Mouse (Mus musculus): Measurements from ENCODE around the gene Zdhhc22. TPM values are rescaled to one million over a fixed set of nuclear protein-coding genes. Genes with fewer than 3 reads are reported as not detected.

Zdhhc22 gene
- total RNA-seq, 2 experiments from 2014 or later = 1.1 to 1.7 TPM

DNA sequence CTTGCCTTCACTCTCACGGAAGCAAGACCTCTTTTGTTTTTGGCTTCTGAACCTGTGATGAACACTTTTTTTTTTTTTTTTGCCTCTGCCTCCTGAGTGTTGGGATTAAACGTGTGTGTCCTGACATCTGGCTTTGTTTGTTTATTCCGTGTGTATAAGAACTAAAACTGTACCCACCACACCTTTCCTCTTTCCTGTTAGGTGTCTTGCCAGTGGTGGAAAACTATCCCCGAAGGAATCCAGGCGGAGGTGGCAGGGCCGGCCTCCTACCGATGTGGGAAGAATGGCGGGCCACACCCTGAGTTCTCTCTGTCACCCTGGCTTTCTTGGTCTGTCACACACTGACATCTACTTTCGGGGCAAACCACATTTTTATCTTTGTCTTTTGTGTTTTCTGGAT is 51.7 kb downstream of the Zdhhc22 start:
- no peak for DNase-seq (ENCODE audit: low spot score in 2 of 2)

- DNase-seq (ENCODE audit: low spot score in 2 of 2) = no peak
Measured at GRCm38 (mm10) chr12:86936587-86937343, 53.5 kb downstream of the Zdhhc22 start.

- DNase-seq (ENCODE audit: low spot score in 2 of 2) = no peak
Measured at GRCm38 (mm10) chr12:86935692-86936282, 54.4 kb downstream of the Zdhhc22 start.

DNA sequence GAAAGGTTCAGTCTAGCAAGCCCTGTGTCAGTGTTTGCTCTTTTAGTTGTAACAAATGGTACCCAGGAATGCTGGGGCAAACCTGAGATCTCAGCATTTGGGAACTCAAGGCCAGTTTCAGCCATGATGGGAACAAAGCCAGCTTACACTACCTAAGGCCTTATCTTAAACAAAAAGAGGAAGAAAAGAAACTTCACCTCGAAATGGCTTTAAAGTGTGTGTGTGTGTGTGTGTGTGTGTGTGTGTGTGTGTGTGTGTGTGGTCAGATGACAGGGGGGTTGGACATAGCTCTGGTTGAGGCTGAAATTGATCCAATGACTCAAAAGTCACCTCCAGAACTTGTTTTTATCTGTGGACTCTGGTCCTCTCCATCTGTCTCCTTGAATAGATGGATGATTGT is 55.5 kb downstream of the Zdhhc22 start:
- no peak for DNase-seq (ENCODE audit: low spot score in 2 of 2)

GRCm38 (mm10) chr12:86932575-86932952 is 57.7 kb downstream of the Zdhhc22 start:
- DNase-seq (ENCODE audit: low spot score in 2 of 2) = no peak

DNA sequence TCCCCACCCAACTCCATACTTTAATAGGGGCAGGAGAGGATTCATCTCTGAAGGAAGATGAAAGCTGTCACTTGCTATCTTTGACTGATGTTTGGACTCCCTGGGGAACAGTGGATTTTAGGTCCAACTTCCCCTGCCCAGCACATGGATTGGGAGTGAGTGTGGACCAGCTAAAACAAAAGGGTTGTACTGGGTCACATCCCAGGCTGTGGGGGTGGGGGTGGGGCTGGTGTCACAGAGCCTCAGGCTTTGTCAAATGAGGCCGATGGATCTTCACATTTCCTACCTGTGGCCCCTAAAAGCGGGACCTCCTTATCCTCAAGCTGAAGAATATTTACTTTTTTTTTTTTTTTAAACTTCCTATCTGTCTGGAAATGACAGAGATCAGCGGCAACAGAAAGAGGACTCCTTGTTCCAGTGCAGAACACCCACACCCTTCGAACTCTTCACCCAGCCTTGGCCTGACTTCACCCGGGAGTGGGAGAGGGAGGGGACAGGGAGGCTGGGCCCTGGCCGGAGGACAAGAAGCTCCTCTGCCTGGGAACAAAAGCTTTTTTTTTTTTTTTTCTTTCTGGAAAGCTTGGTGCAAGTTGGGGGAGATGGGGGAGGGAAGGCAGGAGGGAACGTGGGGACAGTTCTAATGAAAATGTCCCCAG is 58.2 kb downstream of the Zdhhc22 start:
- DNase-seq (ENCODE audit: low spot score in 2 of 2) = peak in 1 of 2 experiments; percentile 53

DNA sequence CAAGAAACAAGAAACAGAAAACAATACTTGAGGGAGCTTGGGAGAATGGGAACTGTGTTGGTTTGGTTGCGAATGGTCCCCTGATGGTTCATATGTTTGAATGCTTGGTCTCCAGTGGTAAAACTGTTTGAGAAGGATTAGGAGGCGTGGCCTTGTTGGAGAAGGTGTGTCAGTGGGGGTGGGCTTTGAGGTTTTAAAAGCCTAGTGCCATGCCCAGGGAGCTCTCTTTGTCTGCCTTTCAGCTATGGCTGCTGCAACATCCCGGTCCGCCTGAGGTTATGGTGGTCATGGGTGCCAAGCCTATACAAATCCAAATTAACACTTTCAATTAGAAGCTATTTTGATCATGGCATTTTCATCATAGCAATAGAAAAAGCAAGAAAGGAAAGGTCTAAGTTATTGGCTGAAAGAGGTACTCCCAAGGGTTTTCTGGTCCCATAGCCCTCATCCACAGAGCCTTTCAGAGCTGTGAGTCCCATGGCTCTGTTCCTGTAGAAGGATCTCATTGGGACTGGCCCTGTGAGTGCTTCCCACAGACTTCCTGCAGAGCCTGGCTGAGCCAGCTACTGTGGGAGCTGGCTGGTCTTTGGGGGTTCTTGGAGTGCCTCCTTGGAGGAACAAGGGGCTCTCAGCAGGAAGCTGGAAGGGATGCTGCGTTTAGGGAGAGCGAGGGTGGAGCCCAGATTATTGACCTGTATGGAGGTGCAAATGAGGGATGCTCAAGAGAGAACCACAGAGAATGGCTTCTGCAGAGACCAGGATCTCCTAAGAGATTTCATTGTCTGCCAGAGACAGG is 59.1 kb downstream of the Zdhhc22 start:
- DNase-seq (ENCODE audit: low spot score in 2 of 2) = no peak

Small RNA genes lying within 50 kb of the gene (microRNA-seq; reads per million reads assigned to microRNA genes)
- not detected for gene Gm25847

Other genes starting within 250 kb of the Zdhhc22 start
- 10 to 100 TPM; 78.0 to 81.7 TPM for gene Irf2bpl, start 105.6 kb downstream of the Zdhhc22 start, total RNA-seq (2021)
- gene Cipc, start 43.4 kb downstream of the Zdhhc22 start, total RNA-seq (2021) = 10 to 100 TPM; 21.7 to 23.5 TPM
- gene Tmem63c, start 30.9 kb upstream of the Zdhhc22 start, total RNA-seq (2021) = 1 to 10 TPM; 2.5 TPM
- gene Ngb, start 112.1 kb upstream of the Zdhhc22 start, total RNA-seq (2021) = 1 to 10 TPM; 1.2 to 1.5 TPM
- gene Gstz1, start 156.7 kb upstream of the Zdhhc22 start, total RNA-seq (2021) = 100 to 1,000 TPM in 1 of 2 experiments, 10 to 100 TPM in 1; 83.6 to 106 TPM
- gene Pomt2, start 157.5 kb upstream of the Zdhhc22 start, total RNA-seq (2021) = 10 to 100 TPM; 13.4 to 16.7 TPM
- 1 to 10 TPM; 3.0 to 3.2 TPM for gene Samd15, start 209.3 kb upstream of the Zdhhc22 start, total RNA-seq (2021)
- gene Tmed8, start 210.0 kb upstream of the Zdhhc22 start, total RNA-seq (2021) = 10 to 100 TPM; 25.3 to 28.1 TPM
- gene Noxred1, start 248.3 kb upstream of the Zdhhc22 start, total RNA-seq (2021) = under 1 TPM; 0.17 to 0.51 TPM

Measured in adrenal gland, postnatal 4 days (tissue).